Mouse (Mus musculus) layer of hippocampus, adult 9-10 months (tissue): ENCODE results near the gene Spef1.
"Not testable (repeated sequence)": the region's sequence is repeated elsewhere in the genome, so short reads cannot be mapped to it uniquely, and the experiment has no call there.

Experiments
- DNase-seq: peaks from one replicate; pipeline ENCODE4 v3.0.0; 2022; ENCODE audit warnings: low spot score

The Spef1 gene

DNA sequence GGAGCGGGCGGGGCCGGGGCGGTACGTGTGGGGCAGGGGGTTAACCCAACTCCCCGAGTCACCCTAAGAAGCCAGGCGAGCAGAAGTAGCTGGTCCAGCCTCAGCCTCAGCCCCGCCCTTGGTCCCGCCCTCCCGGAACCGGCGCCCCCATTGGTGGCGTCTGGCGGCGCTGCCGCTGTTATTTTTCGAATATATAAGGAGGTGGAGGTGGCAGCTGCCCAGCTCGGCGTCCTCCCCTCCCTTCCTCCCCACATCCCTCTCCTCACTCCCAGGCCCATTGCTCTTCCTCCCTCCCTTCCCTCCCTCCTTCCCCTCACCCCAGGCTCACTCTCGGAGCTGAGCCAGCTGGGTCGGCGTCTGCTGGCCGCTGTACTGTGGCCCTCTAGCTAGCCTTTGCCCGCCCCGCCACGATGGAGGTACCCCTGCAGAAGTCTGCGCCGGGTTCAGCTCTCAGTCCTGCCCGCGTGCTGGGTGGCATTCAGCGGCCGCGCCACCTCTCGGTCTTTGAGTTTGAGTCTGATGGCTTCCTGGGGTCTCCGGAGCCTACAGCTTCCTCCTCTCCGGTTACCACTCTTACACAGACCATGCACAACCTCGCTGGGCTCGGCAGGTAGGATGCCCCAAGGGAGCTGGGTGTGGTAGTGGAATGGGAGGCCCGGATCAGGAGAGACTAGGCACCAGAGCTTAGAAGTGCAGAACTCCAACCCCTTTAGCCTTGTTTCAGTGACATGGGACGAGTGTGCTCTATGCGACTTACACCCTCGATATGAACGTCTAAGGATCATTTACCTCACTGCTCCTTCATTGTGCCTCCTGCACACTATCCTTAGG is at the start of gene Spef1, which contains the start of gene Cdc25b:
Spef1 (minus strand) TSS at position 512 of the 831 bp plus-strand sequence.
Cdc25b (plus strand) TSS at position 179 of the 831 bp plus-strand sequence.
- DNase-seq = no peak

DNA sequence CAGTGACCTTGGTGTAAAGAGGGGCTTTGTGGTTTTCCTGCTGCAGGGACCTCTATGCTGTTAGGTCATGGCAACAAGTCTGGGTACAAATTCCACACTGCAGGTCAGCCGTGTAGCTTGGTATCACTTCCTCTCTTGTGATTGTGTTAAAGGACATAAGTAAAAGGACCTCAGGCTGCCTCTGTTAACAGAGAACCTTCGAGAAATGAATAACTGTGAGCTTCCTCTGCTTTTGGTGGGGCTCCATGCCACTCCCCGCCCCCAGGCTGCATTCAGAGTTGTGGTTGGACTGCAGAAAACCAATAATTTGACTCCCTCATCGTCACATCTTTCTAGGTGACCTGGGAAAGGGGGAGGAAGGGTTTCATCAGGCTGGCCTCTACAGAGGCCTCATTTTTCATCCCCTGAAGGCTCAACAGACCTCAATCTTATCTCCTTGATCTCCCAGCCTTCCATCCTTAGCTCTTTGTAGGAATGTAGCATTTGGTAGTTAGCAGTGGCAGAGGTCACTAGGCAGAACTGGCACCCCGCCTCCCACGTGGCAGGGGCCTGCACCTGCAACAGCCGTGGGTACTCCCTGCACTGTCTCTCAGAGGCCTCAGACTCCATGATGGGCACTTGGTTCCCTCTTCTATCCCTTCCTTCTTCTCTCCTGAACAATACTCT is 48.0 kb upstream of the Spef1 start:
- DNase-seq = no peak

DNA sequence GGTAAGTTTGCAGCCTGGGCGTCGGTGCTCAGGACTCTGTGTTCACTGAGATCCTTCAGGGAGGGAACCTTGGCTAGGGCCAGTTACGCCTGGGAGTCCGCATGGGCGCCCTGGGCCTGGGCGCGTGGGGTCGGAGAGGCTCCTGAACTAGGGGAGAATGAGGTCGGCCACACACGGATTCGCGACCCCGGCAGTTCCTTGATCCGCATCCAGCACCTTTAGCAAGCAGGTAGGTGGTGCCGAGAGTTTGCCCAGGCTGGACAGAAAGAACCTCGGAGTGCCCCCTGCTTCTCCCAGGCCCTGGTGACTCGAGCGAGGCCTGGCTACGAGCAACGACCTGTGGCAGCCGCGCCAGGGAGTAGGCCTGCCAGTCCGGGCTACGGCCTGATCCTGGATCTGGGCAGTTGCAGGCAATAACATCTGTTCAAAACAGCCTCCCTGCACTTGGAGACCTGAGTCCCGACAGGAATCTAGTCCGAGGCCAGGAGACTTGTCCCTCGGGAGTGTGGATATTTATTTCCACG is 47.1 kb upstream of the Spef1 start:
- no peak for DNase-seq

DNA sequence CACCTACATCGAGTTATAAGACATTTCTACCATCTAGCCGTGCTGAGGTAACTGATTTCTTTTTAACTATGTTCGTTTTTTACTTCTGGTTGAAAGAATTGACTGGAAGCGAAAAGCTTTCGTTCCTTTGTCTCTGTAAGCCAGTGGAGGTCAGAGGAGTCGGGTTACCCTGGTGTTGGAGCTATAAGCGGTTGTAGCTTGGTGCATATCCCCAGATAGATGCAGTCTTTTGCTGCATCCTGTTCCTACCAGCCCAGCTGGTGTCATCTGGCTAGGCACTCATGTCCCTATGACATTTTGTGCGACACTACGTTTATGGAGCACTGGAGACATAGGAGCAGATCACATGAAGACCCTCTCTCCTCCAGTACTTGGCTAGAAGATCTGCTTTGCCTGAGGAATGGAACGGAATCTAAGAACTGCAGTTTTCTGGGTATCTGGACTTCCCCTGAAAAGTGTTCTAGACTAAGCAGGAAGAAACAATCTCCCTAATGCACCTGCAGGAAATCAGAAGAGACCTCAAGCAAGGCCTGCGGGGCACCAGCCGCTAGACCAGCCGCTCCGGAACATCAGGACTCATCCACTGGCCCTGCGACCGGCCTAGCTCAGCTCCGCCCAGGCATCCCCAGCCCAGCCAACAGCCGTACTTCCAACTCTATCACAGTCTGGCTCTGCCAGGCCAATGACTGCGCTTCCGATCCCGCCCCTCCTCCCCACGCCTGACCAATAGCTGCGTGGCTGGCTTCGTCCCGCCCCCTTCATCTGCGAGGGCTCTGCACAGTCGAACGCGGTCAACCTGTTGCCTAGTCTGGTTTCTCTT is 46.4 kb upstream of the Spef1 start, which contains the start of gene Mavs:
Mavs (plus strand) TSS at position 757 of the 820 bp plus-strand sequence.
- DNase-seq = peak; percentile 80

DNA sequence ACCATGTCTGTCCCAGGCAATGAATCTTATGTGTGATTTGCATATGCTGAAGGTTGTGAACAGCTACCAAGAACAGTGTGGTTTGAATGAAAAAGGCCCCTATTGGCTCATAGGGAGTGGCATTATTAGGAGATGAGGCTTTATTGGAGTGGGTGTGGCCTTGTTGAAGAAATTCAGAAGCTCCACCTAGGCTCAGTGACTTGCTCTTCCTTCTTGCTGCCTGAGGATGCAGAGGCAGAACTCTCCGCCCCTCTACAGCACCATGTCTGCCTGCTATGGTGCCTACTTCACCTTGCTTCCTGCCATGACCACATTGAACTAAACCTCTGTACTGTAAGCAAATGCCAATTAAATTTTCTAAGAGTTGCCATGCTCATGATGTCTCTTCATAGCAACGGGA is 45.5 kb upstream of the Spef1 start:
- no peak for DNase-seq

DNA sequence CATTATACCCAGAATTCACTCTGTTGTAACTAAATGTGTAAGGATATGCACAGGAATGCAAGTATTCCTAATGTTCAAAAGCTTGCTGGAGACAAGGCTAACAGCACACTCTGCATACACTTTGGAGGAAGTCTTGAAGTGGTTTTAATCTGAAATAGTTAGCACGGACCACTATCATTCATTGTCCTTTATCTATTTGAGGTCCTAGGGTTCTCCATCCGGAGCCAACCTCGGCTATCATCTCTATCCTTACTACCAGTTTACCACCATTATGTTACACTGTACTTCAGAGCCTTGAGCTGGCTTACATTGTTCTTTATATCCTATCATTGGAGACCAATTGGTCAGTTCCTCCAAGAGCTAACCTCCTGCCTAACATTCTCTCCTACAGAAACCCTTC is 40.2 kb upstream of the Spef1 start:
- DNase-seq = no peak

DNA sequence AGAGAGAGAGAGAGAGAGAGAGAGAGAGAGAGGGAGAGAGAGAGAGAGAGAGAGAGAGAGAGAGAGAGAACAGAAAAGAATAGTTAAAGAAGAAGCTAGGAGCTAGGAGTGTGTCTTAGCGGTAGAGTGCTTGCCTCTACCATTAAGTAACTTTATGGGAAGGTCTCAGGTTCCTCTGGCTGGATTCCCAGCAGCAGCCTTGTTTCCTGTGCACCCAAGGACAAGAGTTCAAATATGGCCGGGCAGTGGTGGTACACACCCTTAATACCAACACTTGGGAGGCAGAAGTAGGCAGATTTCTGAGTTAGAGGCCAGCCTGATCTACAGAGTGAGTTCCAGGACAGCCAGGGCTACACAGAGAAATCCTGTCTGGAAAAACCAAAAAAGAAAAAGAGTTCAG is 39.6 kb upstream of the Spef1 start:
- not testable (repeated sequence) for DNase-seq

DNA sequence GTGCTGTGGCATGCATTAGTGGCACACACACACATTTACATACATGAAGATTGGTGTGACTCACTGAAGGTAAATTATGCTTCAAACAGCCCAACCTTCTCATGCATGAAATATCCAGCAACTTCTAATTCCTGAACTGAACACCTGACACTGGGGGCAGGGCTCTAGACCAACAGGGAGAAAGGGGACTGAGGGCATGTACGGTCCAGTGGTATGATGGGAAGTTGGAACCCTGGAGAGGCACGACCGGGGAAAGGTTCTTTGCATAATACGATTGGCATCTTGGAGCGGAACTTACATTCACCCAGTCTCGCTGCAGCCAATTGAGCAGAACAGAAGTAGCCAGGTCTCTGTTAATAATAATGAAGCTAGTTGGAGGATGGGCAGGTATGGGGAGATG is 38.1 kb upstream of the Spef1 start:
- no peak for DNase-seq

DNA sequence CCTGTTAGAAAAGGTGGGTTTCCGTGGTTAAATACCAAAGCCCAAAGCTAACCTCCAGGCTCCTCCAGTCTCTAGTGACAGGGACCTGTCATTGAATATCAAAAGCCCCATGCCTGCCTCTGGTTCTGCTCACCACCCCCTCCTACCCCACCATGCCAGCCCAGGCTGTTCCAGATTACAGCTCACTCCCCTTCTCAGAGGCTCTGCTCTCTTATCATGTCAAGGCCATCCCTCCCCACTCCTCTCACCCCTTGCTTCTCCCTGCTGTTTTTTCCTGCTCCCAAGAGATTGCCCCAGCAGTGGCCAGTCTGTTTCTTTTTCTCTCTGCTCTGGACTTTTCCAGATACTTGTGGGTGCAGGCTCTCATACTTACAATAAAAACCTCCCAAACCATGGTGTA is 36.5 kb upstream of the Spef1 start:
- no peak for DNase-seq

DNA sequence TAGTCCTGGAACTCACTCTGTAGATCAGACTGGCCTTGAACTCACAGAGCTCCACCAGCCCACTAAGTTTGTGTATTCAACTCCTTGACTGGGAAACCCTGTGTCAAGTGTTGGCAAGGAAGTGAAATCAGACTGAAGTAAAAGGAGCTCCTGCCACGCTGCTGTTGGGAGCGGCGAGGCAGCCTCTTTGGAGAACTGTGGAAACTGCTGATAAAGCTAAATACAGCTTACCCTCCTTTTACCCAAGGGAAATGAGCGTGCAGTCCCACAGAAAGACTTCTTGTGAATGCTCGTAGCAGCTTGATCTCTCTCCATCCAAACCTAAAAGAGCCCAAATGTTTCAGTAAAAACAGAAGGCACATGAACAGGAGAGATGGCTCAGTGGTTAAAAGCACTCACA is 35.5 kb upstream of the Spef1 start:
- no peak for DNase-seq

DNA sequence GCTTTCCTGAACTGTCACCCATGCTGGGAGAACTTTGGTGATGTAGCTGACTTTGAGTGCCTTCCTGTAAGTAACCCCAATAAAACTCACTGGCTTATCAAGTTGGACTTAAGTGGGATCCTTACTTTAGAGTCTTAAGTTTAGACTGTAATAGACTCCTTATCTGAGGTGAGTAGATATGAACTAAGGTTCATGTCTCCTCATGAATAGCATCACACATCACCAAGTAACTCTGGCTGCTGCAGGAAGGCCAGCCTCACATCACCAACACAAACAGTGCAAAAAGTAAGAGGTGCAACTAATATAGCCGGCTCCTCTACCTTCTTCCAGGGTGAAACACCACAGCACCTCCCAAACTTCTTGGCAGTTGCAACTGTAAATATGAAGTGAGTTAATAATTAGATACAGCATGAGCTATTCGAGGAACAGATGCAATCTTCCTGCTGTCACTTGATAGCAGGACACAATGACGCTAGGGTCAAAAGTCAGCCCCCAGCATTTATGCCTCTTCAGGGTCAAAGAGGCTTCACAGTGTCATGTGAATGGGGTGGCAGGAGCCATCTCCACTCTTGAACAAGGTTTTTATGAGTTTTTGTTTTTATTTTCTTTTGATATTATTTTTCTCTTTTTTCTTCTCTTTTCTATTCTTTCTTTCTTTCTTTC is 34.9 kb upstream of the Spef1 start:
- no peak for DNase-seq

DNA sequence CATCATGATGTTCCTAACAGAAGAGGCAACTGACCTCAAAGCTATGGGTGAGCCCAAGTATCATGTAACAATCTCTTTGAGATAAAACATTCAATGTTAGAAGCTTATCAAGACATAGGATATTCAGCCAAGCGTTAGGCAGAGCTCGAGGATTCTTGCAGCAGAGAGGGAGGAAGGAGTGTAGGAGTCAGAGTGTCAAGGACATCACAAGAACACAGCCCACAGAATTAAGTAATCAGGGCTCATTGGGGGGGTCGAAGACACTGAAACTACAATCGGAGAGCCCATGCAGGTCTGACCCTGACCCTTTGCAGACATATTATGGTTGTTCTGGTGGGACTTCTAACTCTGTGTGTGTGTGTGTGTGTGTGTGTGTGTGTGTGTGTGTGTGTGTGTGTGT is 32.9 kb upstream of the Spef1 start:
- no peak for DNase-seq

DNA sequence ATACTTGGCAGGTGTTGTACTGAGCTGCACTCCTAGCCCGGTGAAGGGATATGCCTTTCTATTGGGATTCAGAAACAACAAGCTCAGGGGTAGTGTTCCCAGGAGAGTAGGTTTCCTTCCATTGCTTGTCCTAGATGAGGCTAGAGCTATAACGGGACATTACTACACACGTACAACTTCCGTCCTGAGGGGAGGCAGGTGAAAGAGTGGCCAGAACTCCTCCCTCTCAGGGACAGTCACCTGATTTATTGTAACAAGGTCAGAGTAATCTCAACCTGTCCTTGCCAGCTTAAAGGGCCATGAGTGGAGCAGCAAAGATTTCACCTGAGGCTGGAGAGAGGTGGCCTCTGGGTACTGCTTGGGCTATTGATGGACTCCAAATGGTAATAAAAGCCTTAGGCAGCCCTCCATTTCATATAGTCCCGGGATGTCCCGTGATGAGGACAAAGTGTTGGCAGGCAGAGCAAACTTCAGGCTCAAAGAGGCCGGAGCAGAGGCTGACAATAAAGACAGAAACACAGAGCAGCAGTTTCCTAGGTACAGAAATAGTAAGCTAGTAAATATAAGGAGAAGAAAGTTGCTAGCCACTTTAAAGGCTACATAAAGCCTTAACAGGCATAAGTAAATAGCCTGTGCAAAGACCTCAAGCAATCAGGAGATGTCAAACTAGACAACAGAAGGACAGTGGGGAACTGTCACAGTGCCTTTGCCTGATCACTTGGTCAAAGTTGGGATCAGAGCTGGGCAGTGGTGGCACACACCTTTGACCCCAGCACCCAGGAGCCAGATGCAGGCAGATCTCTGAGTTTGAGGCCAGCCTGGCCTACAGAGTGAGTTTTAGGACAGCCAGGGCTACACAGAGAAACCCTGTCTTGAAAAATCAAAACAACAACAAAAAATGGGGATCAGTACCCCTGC is 29.1 kb upstream of the Spef1 start:
- no peak for DNase-seq

DNA sequence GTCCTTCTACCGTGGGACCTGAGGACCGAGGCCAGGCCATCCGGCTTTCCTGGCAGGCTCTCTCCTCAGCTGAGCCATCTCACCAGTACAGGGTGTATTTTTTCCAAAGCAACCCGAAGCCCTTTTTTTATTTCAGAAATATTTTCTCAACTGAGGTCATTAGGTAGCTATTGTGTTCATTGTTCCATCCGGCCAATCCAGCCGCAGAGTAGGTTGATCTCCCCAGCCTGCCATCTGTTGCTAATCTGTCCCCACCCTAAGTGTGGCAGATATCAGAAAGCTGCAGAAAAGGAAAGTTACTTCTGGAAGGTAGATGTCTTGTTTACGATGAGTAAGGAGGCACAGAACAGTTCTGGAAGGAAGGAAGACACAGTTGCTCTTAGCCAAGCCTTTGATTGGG is 26.7 kb upstream of the Spef1 start:
- DNase-seq = no peak

DNA sequence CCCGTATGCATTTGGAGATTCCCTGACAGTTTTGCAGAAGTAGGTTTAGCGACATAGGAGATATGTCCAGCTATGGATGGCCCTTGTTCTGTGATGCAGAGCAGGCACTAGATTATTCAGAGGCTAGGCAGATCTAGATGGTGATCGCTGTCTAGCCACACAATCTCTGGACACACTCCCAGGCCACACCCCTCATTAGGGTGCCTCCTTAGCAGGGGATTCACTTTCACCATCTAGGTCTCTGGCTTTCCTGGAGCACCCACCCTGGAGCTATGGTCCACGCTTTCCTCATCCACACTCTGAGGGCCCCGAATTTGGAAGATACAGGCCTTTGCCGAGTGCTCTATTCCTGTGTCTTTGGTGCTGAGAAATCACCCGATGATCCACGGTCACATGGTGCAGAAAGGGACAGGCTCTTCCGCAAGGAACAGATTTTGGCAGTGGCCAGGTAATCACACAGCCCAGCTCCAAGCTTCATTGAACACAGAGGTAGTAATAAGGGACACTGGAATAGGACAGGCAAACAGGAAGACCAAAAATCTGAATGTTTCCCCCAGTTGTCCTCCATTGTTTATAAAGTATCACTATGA is 24.0 kb upstream of the Spef1 start:
- DNase-seq = no peak

DNA sequence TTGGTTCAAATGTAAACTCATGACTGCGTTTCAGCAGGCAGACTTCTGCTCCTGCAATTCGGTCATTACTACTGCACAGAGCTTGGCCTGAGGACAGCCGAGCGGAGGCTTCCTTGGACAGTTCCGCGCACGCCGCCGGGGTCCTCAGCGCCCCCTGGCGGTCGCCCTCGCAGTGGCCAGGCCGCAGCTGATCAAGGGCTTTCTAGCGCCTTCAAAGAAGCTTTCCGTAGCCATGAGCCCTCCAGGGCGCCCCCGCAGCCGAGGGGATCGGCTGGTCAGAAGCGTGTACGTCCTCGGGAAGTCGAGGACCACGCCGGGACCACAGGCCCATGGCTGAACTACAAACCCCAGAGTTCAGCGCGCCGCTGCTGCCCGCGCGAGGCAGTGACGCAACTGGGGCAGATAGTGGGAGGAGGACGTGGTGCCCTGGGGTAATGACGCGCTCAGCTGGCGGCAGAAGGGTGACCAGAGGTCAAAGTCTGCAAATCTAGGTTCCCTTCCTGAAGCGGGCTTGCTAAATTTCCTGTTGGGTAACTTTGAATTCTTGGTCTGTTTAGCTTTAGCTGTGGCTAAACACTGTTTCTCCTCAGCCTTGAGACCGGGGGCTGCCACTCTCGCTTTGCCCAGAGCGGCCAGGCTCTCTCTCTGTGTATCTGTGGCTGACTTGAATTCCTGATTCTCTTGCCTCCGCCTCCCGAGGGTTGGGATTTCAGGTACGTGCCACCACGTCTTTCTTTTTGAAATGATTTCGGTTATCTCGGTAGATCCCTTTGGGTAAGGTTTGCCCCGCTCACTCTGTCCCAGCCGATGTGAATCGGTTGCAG is 23.1 kb upstream of the Spef1 start:
- peak; percentile 93 for DNase-seq

DNA sequence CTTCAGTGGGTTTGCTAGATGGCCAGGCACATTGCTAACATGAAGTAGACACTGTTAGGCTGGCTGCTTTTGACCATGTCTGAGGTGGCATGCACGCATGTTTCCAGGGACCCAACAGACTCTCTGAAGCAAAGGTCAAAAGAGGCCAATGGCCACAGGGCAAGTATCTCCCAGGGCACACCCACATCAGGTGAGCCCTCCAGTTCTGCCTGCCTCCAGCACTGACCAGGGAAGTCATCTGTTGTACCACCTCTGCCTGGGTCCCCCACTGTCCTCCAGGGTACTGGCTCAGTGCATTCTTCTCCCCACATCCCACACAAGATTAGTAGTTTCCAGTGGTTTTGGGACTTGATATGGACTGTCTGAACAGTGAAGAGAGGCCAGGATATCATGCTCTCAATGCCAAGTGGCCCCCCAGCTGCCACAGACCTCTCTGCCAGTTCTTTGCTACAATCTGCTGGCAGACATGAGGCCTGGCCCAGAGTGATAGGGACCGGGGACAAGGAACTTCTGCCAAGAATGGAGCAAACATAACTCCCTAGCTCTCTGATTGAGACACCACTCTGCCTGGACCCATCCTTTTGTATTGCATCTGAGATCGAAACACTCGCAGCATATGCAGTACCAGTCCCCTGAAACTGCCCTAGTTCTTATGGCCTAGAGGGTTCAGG is 22.2 kb upstream of the Spef1 start:
- DNase-seq = no peak

DNA sequence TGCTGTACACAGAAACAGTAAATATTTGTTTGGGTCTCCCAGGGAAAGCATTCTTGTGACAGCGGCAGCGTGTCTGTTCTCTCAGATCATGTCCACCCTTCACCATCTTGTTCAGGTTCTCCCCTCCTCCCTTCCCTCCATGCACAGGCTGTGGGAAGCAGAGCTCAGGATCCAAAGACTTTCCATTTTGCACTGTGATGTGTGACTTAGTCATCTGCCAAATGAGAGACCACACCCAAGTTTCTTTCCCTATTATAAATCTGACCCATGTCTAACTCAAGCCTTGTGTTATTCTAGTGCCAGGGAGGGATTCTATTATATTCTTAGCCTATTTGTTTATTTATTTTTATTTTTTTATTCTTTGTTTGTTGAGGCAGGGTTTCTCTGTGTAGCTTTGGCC is 21.3 kb upstream of the Spef1 start:
- no peak for DNase-seq

DNA sequence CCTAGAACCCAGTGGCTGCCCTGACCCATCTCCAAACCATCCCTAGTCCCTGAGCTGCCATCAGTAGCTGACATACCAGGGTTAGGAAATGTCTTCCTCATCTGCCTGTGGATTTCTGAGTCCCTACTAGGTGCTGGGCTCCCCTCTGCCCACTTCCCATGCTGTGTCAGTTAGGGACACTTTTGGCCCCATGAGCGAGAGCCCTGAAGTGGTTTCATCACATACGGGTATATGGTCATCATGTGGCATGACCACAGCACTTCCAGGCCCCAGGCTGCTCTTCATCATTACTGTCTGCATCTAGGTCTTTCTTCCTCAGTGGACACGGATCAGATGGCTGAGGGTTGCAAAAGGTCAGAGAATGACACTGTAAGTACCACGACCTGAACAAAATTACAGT is 19.7 kb upstream of the Spef1 start, which contains the start of gene Ap5s1:
Ap5s1 (plus strand) TSS at position 301 of the 400 bp plus-strand sequence.
- no peak for DNase-seq
